Mouse (Mus musculus) WW6 (cell line): ENCODE results near the gene Mrgprx1.

Experiments
- DNase-seq: peaks from one replicate; pipeline ENCODE4 v3.0.0-alpha.2; 2013; ENCODE audit warnings: low read depth, low spot score

Gene Mrgprx1

DNA sequence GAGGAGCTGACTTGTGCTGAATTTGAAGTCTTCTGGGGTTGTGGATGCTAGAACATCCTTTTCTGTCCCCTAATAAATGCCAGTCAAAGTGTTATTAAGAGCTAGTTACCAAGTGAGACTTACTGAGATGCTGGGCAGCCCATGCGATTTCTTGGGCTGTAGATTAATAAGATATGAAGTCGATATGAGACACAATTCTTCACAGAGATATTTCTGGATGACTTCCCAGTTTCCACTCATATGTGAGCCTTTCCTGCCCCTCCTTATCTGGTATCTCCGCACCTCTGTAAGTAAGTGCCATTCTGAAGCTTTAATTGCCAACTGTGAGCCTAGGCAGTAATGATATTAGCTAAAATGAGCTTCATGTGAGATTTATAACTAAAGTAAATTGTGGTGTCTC, at the start of gene Mrgprx1:
Gene Mrgprx1, minus strand, starts transcription at position 101 of the 400 bp plus-strand sequence.
- DNase-seq: no peak

DNA sequence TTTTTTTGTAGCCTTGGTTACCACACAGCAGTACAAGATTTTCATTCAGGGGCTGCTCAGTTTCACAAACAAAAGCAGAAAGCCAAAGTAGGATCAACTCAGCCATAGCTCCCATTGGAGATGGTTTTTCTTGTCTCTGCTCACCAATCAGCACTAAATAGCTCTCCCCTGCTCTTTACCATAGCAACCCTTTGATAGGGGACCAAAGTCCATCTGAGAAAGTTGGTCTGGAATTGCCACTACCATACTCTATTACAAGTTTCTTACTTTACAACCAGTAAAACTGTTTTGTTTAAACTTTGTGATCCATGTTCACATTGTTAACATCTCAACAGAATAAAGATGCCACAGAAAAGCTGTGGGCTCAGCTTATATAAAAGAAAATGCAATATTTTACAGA, 48.1 kb upstream of the Mrgprx1 start:
- no peak for DNase-seq

DNA sequence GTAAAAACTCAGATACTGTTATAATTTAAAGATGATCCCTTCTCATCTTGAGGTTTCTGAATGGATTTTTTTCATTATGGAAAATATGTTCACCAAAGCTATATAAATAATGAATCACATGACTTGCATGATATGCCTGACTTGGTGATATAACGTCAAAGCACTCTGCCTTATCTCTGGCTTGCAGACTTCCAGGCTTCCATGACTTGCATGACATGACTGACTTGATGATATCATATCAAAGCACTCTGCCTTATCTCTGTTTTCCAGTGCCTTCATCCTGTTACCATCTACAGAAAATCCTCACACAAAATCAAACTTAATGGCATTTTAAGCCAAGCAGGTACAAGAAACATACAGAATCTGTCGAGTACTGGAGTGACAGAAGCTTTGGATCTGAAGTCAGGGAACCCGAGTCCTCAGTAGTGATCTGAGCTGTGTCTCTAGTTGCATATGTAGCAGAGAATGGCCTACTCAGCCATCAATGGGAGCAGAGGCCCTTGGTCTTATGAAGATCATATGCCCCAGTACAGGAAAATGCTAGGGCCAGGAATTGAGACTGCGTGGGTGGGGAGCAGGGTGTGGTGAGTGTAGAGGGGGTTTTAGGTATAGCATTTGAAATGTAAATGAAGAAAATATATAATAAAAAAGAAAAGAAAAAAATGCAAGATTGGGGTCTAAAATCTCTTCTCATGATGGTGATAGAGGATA, 19.2 kb upstream of the Mrgprx1 start:
- no peak for DNase-seq

DNA sequence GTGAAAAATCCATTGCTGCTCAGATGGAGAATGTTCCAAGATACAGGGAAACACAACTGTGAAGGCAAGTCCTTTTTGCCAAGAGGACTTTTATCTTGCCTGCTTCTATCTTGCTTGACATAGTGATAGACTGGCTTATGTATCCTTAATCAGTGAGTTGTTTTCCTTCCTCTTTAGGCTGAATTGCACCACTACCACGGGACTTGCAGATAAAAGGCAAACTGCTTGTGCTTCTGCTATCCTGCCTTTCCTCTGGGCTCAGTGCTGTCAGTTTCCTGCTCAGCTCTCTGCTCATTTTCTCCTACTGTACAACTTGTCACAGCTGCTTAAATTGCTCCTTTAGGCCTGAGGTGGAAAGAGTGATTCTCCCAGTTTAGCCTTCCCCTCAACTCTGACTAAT, 16.6 kb upstream of the Mrgprx1 start:
- no peak for DNase-seq

DNA sequence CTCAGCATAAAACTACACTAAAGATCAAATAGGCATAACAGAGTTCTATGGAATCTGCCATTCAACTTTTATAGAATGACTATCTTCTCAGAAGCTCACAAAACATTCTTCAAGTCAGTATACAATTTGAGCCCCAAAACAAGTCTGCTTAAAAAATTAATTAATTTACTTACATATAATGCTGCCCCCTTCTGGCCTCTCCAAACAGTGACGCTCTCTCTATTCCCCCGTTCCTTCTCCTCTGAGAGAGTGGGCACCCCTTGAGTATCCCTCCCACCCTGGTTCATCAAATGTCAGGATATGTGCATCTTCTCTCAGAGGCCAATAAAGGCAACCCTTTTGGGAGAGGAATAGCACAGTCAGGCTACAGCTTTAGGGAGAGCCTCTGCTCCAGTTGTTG, 9.5 kb downstream of the Mrgprx1 start:
- DNase-seq: no peak

DNA sequence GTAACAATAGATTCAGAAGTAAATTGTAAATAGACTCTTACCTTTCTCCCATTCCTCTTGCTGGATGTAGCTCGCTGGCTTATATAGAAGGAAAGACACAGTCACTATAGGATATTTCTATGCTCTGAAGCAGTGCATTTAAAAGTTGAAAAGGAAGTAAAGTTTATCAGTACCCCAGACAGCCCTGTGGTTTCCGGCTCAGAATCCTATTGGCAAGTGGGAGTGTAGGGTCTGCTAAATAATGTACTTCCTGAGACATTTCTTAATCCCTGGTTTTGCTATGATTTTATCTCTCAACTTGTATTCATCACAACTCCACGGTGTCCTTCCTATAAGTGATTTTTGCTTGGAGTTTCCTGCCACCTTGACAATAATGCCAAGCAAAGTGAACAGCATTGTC, 31.7 kb downstream of the Mrgprx1 start:
- DNase-seq: no peak

DNA sequence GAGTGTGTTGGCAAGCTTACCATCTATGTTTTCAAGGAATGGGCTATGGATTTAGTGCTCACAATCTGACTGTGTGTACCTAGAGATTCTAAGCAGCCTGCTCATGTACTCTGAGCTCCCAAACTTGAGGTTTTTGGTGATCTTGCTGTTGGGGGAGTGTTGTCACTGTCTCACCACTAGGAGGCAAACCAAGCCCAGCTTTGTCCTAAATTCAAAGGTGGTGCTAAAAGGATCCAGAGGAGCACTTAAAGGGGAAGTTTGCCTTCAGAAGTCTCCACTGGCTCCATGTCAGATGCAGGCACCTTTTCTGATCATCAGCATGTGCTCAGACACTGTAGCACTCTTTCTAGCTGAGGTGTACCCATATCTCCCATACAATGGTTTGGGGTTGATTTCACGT, 40.6 kb downstream of the Mrgprx1 start:
- DNase-seq: no peak

DNA sequence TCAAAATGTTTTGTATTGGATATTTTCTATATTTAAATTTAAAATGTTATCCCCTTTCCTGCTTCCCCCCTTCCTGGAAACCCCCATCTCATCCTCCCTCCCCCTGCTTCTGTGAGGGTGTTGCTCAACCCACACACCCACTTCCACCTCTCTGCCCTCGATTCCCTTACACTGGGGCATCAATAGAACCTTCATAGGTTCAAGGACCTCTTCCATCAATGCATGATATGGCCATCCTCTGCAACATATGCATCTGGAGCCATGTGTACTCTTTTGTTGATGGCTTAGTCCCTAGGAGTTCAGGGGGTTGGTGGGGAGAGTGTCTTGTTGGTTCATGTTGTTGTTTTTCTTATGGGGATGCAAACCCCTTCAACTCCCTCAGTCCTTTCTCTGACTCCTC, 45.4 kb downstream of the Mrgprx1 start, which contains the start of gene Mrgpra4:
Gene Mrgpra4, minus strand, starts transcription at position 101 of the 400 bp plus-strand sequence.
- DNase-seq: no peak
